Mouse (Mus musculus) forebrain, embryonic 15.5 days (tissue): ENCODE results near the gene Zfp715. TPM values are rescaled to one million over a fixed set of nuclear protein-coding genes. Genes with fewer than 3 reads are reported as not detected.
A peak's percentile ranks its signal among the peaks of the same experiment; 100 is the strongest.
"Not testable (repeated sequence)": the region's sequence is repeated elsewhere in the genome, so short reads cannot be mapped to it uniquely, and the experiment has no call there.

Experiments used
- ATAC-seq: fragments of 200-750 bp; cut with Nextera tagmentation; replicated peaks from 2 replicates; pipeline ENCODE4 v1.8.0; 2017; ENCODE audit warnings: mild to moderate bottlenecking, moderate TSS enrichment, moderate library complexity
- H3K27ac ChIP-seq: fragments of 300-500 bp; sonication (generic); replicated peaks from 2 replicates; pipeline ENCODE4 v1.5.1; 2015; ENCODE audit warnings: mild to moderate bottlenecking, inconsistent platforms
- H3K27me3 ChIP-seq: fragments of 300-500 bp; sonication (generic); 2 replicates; pipeline ENCODE4 v1.6.1; 2015; ENCODE audit warnings: inconsistent platforms
- H3K36me3 ChIP-seq: fragments of 300-500 bp; sonication (generic); 2 replicates; pipeline ENCODE4 v1.6.1; 2015; ENCODE audit warnings: mild to moderate bottlenecking, inconsistent platforms
- H3K4me1 ChIP-seq: fragments of 300-500 bp; sonication (generic); 2 replicates; pipeline ENCODE4 v1.6.1; 2015; ENCODE audit warnings: inconsistent platforms
- H3K4me2 ChIP-seq: fragments of 300-500 bp; sonication (generic); replicated peaks from 2 replicates; pipeline ENCODE4 v1.6.1; 2015; ENCODE audit warnings: mild to moderate bottlenecking, inconsistent platforms
- H3K4me3 ChIP-seq: fragments of 300-500 bp; sonication (generic); 2 replicates; pipeline ENCODE4 v1.5.1; 2015; ENCODE audit warnings: mild to moderate bottlenecking, inconsistent platforms
- H3K9ac ChIP-seq: fragments of 300-500 bp; sonication (generic); replicated peaks from 2 replicates; pipeline ENCODE4 v1.6.1; 2015; ENCODE audit warnings: mild to moderate bottlenecking, inconsistent platforms
- H3K9me3 ChIP-seq: fragments of 300-500 bp; sonication (generic); 2 replicates; pipeline ENCODE4 v1.6.1; 2016; ENCODE audit warnings: inconsistent platforms
- WGBS: fragments of 180-500 bp; shearing (Covaris S2); methylation state at CpG from one replicate; pipeline ENCODE4 v1.1.7; 2015; ENCODE audit warnings: mixed read lengths; 5-methylcytosine and 5-hydroxymethylcytosine counted together
- polyA plus RNA-seq: library from polyadenylated mRNA; unstranded; fragments of >200 nt; fragmentation: Nextera tagmentation; extraction: Ambion mirVana; gene quantifications from 2 replicates; pipeline ENCODE4 v1.2.1, GENCODE M21; 2015

Gene Zfp715
- polyA plus RNA-seq = 19.0 and 21.5 TPM in 2 replicates

GRCm38 (mm10) chr7:43313013-43313428 is at the start of gene Zfp715:
Gene Zfp715 (minus strand): TSS chr7:43313294.
- Histone ChIP-seq H3K9ac (peak within 1 kb of the TSS; percentile 76), H3K36me3 (peaks cover 19% of the 10 kb centered on the region; the same call in 1 of the 2 replicates), H3K4me1 (peaks cover 13% of the 10 kb centered on the region), H3K27me3 (no peaks in the 10 kb centered on the region), H3K27ac (peak within 1 kb of the TSS; percentile 69), H3K9me3 (no peaks in the 10 kb centered on the region), H3K4me3 (peak within 1 kb of the TSS; percentile 65), H3K4me2 (peak within 1 kb of the TSS; percentile 84)
- peak; percentile 96 for ATAC-seq
- WGBS = under 1% methylated on average over 33 of the region's 33 CpGs

DNA sequence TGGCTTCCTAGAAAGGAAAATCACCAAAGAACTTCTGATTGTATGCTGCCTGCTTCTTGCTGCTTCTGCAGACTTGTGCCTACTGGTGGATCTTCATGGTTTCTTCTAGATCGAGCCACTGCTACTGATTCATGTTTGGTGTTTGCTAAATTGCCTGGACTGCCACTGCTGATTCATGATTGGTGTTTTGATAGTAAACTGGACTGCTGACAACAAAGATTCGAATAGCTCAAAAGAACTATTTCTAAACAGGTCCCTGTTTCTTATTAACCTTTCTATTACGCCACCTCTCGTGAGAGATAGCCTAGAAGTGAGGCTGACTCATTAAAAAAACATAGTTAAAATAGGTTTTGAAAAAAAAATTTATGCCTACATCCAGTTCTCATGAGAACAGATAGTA is 48.9 kb upstream of the Zfp715 start:
- no peaks in the 10 kb centered on the region for H3K36me3 ChIP-seq
- H3K27ac ChIP-seq = no peak overlapping the region
- H3K4me1 ChIP-seq = no peaks in the 10 kb centered on the region
- whole genome bisulfite sequencing = 76% methylated on average over 4 of the region's 4 CpGs
- H3K27me3 ChIP-seq = no peaks in the 10 kb centered on the region
- no peak overlapping the region for H3K4me2 ChIP-seq
- no peak overlapping the region for H3K4me3 ChIP-seq
- no peak overlapping the region for H3K9ac ChIP-seq
- H3K9me3 ChIP-seq = no peaks in the 10 kb centered on the region
- no peak for ATAC-seq

DNA sequence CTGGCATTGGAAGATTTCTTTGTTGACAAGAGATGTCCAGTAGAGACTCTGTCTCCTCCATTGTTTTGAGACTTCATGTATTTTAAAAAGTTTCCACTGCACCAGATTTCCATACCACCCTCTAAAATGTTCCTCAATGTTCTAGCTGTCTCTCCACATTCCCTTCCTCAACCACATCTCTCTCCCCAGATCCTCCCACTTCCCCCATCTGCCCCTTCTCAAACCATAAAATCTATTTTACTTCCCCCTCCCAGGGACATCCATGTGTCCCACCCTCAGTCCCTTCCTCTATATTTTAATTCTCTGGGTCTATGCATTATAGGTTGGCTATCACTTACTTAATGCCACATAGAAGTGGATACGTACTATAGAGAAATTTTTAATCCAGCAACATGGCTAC is 48.3 kb upstream of the Zfp715 start:
- Histone ChIP-seq H3K4me1 (no peaks in the 10 kb centered on the region), H3K36me3 (no peaks in the 10 kb centered on the region), H3K9me3 (no peaks in the 10 kb centered on the region), H3K27me3 (no peaks in the 10 kb centered on the region), H3K4me2 (no peak overlapping the region), H3K27ac (no peak overlapping the region), H3K4me3 (no peak overlapping the region), H3K9ac (no peak overlapping the region)
- 89% methylated on average over 1 of the region's 1 CpGs for WGBS
- no peak for ATAC-seq

- Histone ChIP-seq H3K4me2 (no peak overlapping the region), H3K9me3 (no peaks in the 10 kb centered on the region), H3K27ac (no peak overlapping the region), H3K36me3 (no peaks in the 10 kb centered on the region), H3K9ac (no peak overlapping the region), H3K4me3 (no peak overlapping the region), H3K27me3 (no peaks in the 10 kb centered on the region), H3K4me1 (no peaks in the 10 kb centered on the region)
- WGBS = 91% methylated on average over 3 of the region's 3 CpGs
- no peak for ATAC-seq
These were observed 45.5 kb upstream of the Zfp715 start for GRCm38 (mm10) chr7:43358556-43358955.

- H3K4me2 ChIP-seq = no peak overlapping the region
These were observed 42.1 kb upstream of the Zfp715 start for GRCm38 (mm10) chr7:43354893-43355835.

GRCm38 (mm10) chr7:43353758-43354157 is 40.7 kb upstream of the Zfp715 start:
- no peaks in the 10 kb centered on the region for H3K27me3 ChIP-seq
- H3K9me3 ChIP-seq = no peaks in the 10 kb centered on the region
- no peak overlapping the region for H3K27ac ChIP-seq
- no peaks in the 10 kb centered on the region for H3K4me1 ChIP-seq
- 87% methylated on average over 4 of the region's 4 CpGs for WGBS
- H3K9ac ChIP-seq = no peak overlapping the region
- no peak for ATAC-seq
- H3K4me2 ChIP-seq = no peak overlapping the region
- no peaks in the 10 kb centered on the region for H3K36me3 ChIP-seq
- H3K4me3 ChIP-seq = no peak overlapping the region

More at GRCm38 (mm10) chr7:43354893-43355835, 42.1 kb upstream of the Zfp715 start:
- no peaks in the 10 kb centered on the region for H3K9me3 ChIP-seq
- H3K36me3 ChIP-seq = no peaks in the 10 kb centered on the region
- WGBS = 10% methylated on average over 12 of the region's 12 CpGs
- H3K4me1 ChIP-seq = no peaks in the 10 kb centered on the region
- no peaks in the 10 kb centered on the region for H3K27me3 ChIP-seq
- H3K4me3 ChIP-seq = no peak overlapping the region
- H3K9ac ChIP-seq = no peak overlapping the region
- no peak overlapping the region for H3K27ac ChIP-seq
- ATAC-seq = no peak

GRCm38 (mm10) chr7:43353118-43353517 is 40.0 kb upstream of the Zfp715 start:
- Histone ChIP-seq H3K4me1 (no peaks in the 10 kb centered on the region), H3K9ac (no peak overlapping the region), H3K9me3 (no peaks in the 10 kb centered on the region), H3K4me2 (no peak overlapping the region), H3K27me3 (no peaks in the 10 kb centered on the region), H3K36me3 (no peaks in the 10 kb centered on the region), H3K4me3 (no peak overlapping the region), H3K27ac (no peak overlapping the region)
- WGBS = 68% methylated on average over 4 of the region's 4 CpGs
- no peak for ATAC-seq

DNA sequence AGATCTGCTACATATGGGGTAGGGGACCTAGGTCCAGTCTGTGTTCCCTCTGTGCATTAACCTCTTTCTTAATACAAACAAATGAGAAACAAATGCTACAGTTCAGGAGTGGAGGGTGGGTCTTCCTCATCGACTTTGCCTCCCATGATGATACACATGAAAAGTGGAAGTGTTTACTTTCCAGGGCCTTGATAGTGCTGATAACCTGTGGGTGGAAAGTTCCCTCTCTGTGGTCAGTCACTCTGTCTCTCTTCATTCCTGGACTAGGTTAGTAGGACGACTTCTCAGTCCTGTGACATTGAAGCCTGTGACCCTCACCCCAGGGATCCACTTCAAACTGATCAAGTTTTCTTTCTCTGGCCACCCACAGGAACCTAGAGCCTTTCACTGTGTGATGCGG is 38.1 kb upstream of the Zfp715 start, which contains the start of gene Siglecf:
TSS of gene Siglecf (plus strand) at position 188 of the 400 bp plus-strand sequence.
- no peaks in the 10 kb centered on the region for H3K4me1 ChIP-seq
- H3K27me3 ChIP-seq = no peaks in the 10 kb centered on the region
- no peak within 1 kb of the TSS for H3K9ac ChIP-seq
- 66% methylated on average over 3 of the region's 3 CpGs for WGBS
- H3K27ac ChIP-seq = no peak within 1 kb of the TSS
- H3K9me3 ChIP-seq = no peaks in the 10 kb centered on the region
- no peak within 1 kb of the TSS for H3K4me3 ChIP-seq
- ATAC-seq = no peak
- no peaks in the 10 kb centered on the region for H3K36me3 ChIP-seq
- no peak within 1 kb of the TSS for H3K4me2 ChIP-seq

GRCm38 (mm10) chr7:43349623-43350022 is 36.5 kb upstream of the Zfp715 start:
- not testable (repeated sequence) for H3K9me3 ChIP-seq, H3K4me3 ChIP-seq, H3K27ac ChIP-seq, H3K4me2 ChIP-seq, H3K36me3 ChIP-seq, H3K9ac ChIP-seq, H3K27me3 ChIP-seq, ATAC-seq, H3K4me1 ChIP-seq
- 81% methylated on average over 5 of the region's 5 CpGs for WGBS

DNA sequence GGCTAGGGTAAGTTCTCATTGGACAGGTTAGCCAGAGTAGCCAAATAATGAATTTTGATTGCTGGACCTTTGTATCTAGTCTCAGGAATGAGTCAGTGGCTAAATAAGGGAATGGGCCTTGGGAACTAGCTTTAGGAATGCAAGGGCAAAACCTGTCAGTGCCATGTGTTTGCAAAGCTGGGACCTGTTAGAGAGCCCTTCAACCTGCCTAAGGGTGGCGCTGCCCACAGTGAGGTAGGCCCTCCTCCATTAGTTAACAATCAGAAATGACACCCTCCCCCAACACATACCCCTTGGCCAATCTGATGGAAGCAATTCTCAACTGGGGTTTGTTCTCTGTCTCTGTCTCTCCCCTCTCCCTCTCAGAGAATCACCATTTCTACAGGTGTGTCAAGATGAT is 33.5 kb upstream of the Zfp715 start:
- H3K9ac ChIP-seq = no peak overlapping the region
- H3K4me1 ChIP-seq = no peaks in the 10 kb centered on the region
- no peaks in the 10 kb centered on the region for H3K9me3 ChIP-seq
- no peak overlapping the region for H3K4me3 ChIP-seq
- no peak overlapping the region for H3K27ac ChIP-seq
- 57% methylated on average over 1 of the region's 1 CpGs for WGBS
- no peaks in the 10 kb centered on the region for H3K36me3 ChIP-seq
- ATAC-seq = no peak
- H3K4me2 ChIP-seq = no peak overlapping the region
- no peaks in the 10 kb centered on the region for H3K27me3 ChIP-seq

- no peaks in the 10 kb centered on the region for H3K9me3 ChIP-seq
- no peak overlapping the region for H3K27ac ChIP-seq
- H3K4me2 ChIP-seq = no peak overlapping the region
- no peaks in the 10 kb centered on the region for H3K36me3 ChIP-seq
- no peak overlapping the region for H3K4me3 ChIP-seq
- H3K9ac ChIP-seq = no peak overlapping the region
- no peak for ATAC-seq
- H3K27me3 ChIP-seq = no peaks in the 10 kb centered on the region
- H3K4me1 ChIP-seq = no peaks in the 10 kb centered on the region
- WGBS = 78% methylated on average over 4 of the region's 4 CpGs
These were observed 33.1 kb upstream of the Zfp715 start for GRCm38 (mm10) chr7:43346148-43346547.

DNA sequence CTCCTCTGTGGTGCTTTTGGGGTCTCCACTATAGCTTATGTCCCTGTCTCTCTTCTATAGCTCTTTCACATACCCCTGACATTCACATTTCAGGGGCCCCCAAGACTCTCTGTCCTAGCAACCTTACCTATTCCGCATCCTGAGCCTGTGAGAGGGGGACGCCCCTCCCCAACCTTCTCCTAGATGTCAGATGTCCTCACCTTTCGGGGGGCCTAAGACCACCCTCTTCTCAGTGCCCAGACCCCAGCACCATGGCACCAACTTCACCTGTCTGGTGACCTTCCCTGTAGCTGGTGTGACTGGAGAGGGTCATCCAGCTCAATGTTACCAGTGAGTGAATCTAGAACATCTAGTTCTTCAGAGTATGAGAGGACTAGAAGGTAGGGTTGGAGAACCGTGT is 31.4 kb upstream of the Zfp715 start:
- no peaks in the 10 kb centered on the region for H3K4me1 ChIP-seq
- H3K4me2 ChIP-seq = no peak overlapping the region
- no peaks in the 10 kb centered on the region for H3K36me3 ChIP-seq
- H3K27ac ChIP-seq = no peak overlapping the region
- H3K9ac ChIP-seq = no peak overlapping the region
- H3K9me3 ChIP-seq = no peaks in the 10 kb centered on the region
- no peak overlapping the region for H3K4me3 ChIP-seq
- H3K27me3 ChIP-seq = no peaks in the 10 kb centered on the region
- no peak for ATAC-seq
- WGBS = 89% methylated on average over 4 of the region's 4 CpGs
